Mouse (Mus musculus) limb, embryonic 11.5 days (tissue): ENCODE measurements around the gene Gpr108. TPM values are rescaled to one million over a fixed set of nuclear protein-coding genes. Genes with fewer than 3 reads are reported as not detected.

Source experiments
- ATAC-seq: fragments of 200-750 bp; cut with Nextera tagmentation; 2 replicates; pipeline ENCODE4 v1.8.0; 2017; ENCODE audit warnings: low read depth; ENCODE audit not compliant: insufficient number of reproducible peaks, low FRiP score, low TSS enrichment
- DNase-seq: peaks from one replicate; pipeline ENCODE4 v3.0.0-alpha.2; 2015; ENCODE audit warnings: low spot score
- H3K27ac ChIP-seq: fragments of 300-500 bp; sonication (generic); replicated peaks from 2 replicates; pipeline ENCODE4 v1.5.1; 2014; ENCODE audit warnings: low read depth, mild to moderate bottlenecking, low read length
- H3K27me3 ChIP-seq: fragments of 300-500 bp; sonication (generic); 2 replicates; pipeline ENCODE4 v1.6.1; 2014; ENCODE audit warnings: mild to moderate bottlenecking, low read length, mixed read lengths; ENCODE audit not compliant: control insufficient read depth, insufficient read depth
- H3K36me3 ChIP-seq: fragments of 300-500 bp; sonication (generic); 2 replicates; pipeline ENCODE4 v1.6.1; 2014; ENCODE audit warnings: mild to moderate bottlenecking, low read length, moderate library complexity, mixed read lengths; ENCODE audit not compliant: control insufficient read depth, insufficient read depth
- H3K4me1 ChIP-seq: fragments of 300-500 bp; sonication (generic); 2 replicates; pipeline ENCODE4 v1.6.1; 2014; ENCODE audit warnings: low read length, mixed read lengths; ENCODE audit not compliant: control insufficient read depth, insufficient read depth
- H3K4me2 ChIP-seq: fragments of 300-500 bp; sonication (generic); 2 replicates; pipeline ENCODE4 v1.6.1; 2014; ENCODE audit warnings: low read depth, mild to moderate bottlenecking, moderate library complexity; ENCODE audit not compliant: severe bottlenecking
- H3K4me3 ChIP-seq: fragments of 300-500 bp; sonication (generic); 2 replicates; pipeline ENCODE4 v1.5.1; 2014; ENCODE audit warnings: low read depth, low read length
- H3K9ac ChIP-seq: fragments of 300-500 bp; sonication (generic); 2 replicates; pipeline ENCODE4 v1.6.1; 2014; ENCODE audit warnings: mild to moderate bottlenecking, low read length
- H3K9me3 ChIP-seq: fragments of 300-500 bp; sonication (generic); 2 replicates; pipeline ENCODE4 v1.6.1; 2016; ENCODE audit warnings: low read length; ENCODE audit not compliant: control insufficient read depth
- WGBS: fragments of 180-500 bp; shearing (Covaris S2); extraction: QIAGEN DNeasy Blood & Tissue Kit; methylation state at CpG from one replicate; pipeline ENCODE4 v1.1.7; 2014; 5-methylcytosine and 5-hydroxymethylcytosine counted together
- polyA plus RNA-seq: library from polyadenylated mRNA; unstranded; fragments of >200 nt; fragmentation: Nextera tagmentation; extraction: Ambion mirVana; gene quantifications from 2 replicates; pipeline ENCODE4 v1.2.1, GENCODE M21; 2014

Gene Gpr108
- polyA plus RNA-seq, 1 experiment from 2014 or later: 28.2 TPM

DNA sequence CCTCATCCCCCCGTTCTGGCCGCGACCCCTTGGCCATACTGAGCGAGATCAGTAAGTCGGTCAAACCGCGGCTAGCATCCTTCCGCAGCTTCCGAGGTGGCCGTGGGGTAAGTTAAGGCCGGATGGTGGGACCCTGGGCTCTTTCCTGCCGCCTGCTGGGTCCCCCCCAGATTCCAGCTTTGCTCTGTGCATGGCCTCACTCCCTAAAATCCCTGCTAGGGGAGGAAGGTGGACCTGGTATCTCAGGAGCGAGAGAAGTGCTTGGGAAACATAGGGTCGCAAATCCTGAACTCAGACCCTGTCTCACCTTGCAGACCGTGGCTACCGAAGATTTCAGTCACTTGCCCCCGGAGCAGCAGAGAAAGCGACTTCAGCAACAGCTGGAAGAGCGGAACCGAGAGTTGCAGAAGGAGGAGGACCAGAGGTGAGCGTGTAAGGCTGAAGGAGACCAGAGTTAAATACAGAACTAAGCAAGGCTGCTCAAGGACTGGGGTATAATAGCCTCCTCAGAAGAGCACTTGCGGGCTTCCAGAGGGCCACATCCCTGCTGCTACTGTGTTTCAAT, 8.8 kb upstream of the Gpr108 start:
- H3K4me3 ChIP-seq: no peak overlapping the region
- H3K9ac ChIP-seq: no peak overlapping the region
- peaks cover 5% of the 10 kb centered on the region; the same call in 1 of the 2 replicates for H3K36me3 ChIP-seq
- no peak overlapping the region for H3K27ac ChIP-seq
- no peaks in the 10 kb centered on the region for H3K9me3 ChIP-seq
- DNase-seq: no peak
- 96% methylated on average over 22 of the region's 22 CpGs for WGBS
- H3K4me1 ChIP-seq: no peaks in the 10 kb centered on the region
- no peak for ATAC-seq
- H3K27me3 ChIP-seq: no peaks in the 10 kb centered on the region
- H3K4me2 ChIP-seq: no peak overlapping the region

DNA sequence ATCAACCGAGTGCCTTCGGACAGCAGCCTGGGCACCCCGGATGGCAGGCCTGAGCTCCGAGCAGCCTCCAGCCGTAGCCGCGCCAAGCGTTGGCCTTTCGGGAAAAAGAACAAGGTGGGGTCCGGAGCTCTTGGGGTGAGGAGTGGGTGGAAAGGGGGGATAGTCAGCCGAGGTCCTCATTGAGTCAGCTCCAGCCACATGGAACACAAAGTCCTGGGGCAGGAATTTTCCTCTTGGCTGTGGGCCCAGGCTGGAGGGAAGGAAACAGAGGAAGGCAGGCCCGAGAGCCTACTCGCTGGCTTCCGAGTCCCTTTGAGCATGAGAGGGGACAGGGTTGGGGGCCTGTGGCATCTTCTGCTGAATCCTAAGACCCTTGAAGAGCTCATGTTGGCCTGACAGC, 7.1 kb upstream of the Gpr108 start:
- Histone ChIP-seq H3K27ac (no peak overlapping the region), H3K4me2 (no peak overlapping the region), H3K4me3 (no peak overlapping the region), H3K9ac (no peak overlapping the region), H3K36me3 (peaks cover 2% of the 10 kb centered on the region; the same call in 1 of the 2 replicates), H3K9me3 (no peaks in the 10 kb centered on the region), H3K27me3 (no peaks in the 10 kb centered on the region), H3K4me1 (0 out of 2 replicates have a peak, but pooled peaks cover 6% of the 10 kb centered on the region)
- no peak for ATAC-seq
- WGBS: 94% methylated on average over 14 of the region's 14 CpGs
- no peak for DNase-seq

DNA sequence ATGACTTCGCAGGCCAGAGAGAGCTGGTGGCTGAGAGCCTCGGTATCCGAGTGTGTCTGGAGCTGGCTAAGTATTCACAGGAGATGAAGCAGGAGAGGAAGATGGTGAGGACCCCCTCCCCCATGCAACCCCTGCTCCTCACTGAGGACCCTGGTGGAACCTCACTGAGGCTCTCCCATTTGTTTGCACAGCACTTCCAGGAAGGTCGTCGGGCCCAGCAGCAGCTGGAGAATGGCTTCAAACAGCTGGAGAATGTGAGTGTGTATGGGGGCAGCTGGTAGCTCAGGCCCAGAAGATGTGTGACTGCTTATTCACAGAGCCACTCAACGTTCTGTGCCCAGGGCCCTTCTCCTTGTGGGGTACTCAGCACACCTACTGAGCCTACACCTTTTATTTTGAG, 5.1 kb upstream of the Gpr108 start:
- Histone ChIP-seq H3K9ac (no peak overlapping the region), H3K36me3 (0 out of 2 replicates have a peak, but pooled peaks cover 2% of the 10 kb centered on the region), H3K27ac (no peak overlapping the region), H3K4me1 (0 out of 2 replicates have a peak, but pooled peaks cover 7% of the 10 kb centered on the region), H3K4me2 (no peak overlapping the region), H3K27me3 (no peaks in the 10 kb centered on the region), H3K9me3 (no peaks in the 10 kb centered on the region), H3K4me3 (no peak overlapping the region)
- ATAC-seq (no peak), DNase-seq (no peak)
- 75% methylated on average over 6 of the region's 6 CpGs for WGBS

DNA sequence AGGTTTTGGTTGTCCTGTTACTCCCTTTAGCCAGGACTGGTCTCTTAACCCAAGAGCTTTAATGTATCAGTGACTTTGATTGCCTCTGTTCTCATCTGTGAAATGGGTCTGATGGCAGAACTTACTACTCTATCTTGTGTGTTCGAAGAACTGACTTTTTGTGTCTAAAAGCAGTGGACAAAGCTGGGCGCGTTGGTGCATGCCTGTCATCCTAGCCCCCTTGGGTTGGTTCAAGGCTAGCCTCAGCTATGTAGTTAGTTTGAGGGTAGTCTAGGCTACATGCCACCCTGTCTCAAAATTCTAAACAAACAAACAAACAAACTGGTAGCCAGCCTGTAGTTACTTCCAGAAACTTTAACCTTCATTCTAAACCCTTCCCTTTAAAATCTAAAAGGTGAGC, 3.2 kb upstream of the Gpr108 start:
- Histone ChIP-seq H3K9me3 (no peaks in the 10 kb centered on the region), H3K27ac (no peak overlapping the region), H3K4me1 (0 out of 2 replicates have a peak, but pooled peaks cover 10% of the 10 kb centered on the region), H3K9ac (no peak overlapping the region), H3K27me3 (no peaks in the 10 kb centered on the region), H3K4me3 (no peak overlapping the region), H3K36me3 (0 out of 2 replicates have a peak, but pooled peaks cover 2% of the 10 kb centered on the region), H3K4me2 (no peak overlapping the region)
- 93% methylated on average over 3 of the region's 3 CpGs for WGBS
- DNase-seq (no peak), ATAC-seq (no peak)

DNA sequence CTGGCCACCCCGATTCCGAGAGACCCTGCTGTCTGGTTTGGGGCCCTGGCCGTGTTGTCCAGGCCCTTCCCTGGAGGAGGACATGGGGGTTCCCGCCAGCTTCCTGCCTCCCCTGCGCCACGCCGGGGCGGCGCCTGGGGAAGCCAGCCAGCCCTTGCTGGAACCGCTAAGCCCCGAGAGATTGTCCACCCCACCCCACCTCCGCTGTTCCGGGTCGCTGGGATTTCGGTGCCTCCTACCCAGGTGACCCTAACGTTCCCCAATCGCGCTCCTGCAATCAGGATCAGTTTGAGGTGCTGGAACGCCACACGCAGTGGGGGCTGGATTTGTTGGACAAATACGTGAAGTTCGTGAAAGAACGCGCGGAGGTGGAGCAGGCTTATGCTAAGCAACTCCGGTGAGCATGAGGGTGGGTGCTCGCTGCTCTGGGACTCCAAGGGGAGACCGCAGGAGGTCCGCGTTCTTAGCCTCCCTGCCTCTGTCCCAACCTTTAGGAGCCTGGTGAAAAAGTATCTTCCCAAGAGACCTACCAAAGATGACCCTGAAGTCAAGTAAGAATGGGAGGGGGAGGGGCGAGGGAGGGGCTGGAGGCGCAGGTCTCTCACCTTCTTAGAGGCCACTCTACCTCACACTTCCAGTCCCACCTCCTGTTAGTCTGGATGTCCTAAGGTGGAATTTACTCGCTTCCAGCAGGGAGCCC, 2.4 kb upstream of the Gpr108 start:
- 0 out of 2 replicates have a peak overlapping the region, but pooled peaks have one; percentile 1 for H3K27ac ChIP-seq

DNA sequence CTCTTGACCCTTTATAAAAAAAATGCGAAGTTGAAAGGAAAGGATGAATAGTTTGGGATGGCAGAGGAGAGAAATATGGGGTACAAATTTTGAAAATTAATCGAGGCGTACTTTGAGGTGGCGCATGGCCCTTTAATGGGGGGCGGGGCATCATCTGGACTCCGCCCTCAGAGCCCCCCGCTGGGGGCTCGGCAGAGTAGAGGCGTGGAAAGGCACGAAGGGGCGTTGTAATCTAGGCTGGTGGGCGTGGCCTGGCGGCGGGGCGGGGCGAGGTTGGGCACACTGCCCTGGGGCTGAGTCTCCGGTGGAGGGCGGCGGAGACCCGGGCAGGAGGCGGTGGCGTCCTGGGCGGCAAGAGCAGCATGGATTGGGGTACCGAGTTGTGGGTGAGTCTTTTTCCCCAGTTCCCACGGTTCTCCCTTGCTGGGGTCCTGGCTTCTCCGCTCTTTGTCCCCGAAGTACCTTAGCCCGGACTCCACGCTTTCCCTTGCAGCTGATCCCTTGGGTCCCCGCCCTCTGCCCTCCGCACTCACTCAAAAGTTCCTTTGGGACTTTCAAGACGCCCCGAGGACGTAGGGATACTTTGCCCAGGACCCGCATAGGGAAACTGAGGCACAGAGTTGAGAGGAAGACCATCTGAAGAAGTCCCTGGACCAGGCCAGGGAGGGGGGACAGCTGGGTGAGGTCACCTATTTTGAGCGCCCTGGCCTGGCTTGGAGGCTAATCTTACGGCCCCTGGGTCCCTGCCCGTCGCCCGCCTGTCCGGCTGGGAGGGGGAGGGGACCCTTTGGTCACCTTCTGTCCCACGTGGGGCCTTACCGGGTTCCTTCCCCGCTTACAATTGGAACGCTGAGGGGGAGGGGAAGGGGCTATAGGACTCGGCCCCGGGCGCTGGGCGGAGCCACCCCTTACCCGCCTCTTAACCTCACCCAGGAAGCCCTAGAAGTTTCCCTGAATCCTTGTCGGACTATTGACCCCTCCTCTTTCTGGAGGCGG, 1.2 kb upstream of the Gpr108 start, which contains the start of gene Trip10:
TSS of gene Trip10 (plus strand) at position 270 of the 996 bp plus-strand sequence.
- Histone ChIP-seq H3K4me1 (0 out of 2 replicates have a peak, but pooled peaks cover 10% of the 10 kb centered on the region), H3K27ac (peak within 1 kb of the TSS; percentile 82), H3K27me3 (no peaks in the 10 kb centered on the region), H3K4me3 (peak within 1 kb of the TSS; percentile 76), H3K9ac (peak within 1 kb of the TSS; percentile 71), H3K9me3 (no peaks in the 10 kb centered on the region), H3K4me2 (peak within 1 kb of the TSS; percentile 61), H3K36me3 (peaks cover 3% of the 10 kb centered on the region; the same call in 1 of the 2 replicates)
- ATAC-seq (peak; percentile 58), DNase-seq (peak; percentile 98)
- WGBS: under 1% methylated on average over 51 of the region's 52 CpGs

More for the DNA sequence above, 2.4 kb upstream of the Gpr108 start:
- Histone ChIP-seq H3K9me3 (no peaks in the 10 kb centered on the region), H3K4me1 (0 out of 2 replicates have a peak, but pooled peaks cover 10% of the 10 kb centered on the region), H3K4me3 (peak overlapping the region; percentile 76), H3K36me3 (0 out of 2 replicates have a peak, but pooled peaks cover 2% of the 10 kb centered on the region), H3K9ac (peak overlapping the region; percentile 71), H3K27me3 (no peaks in the 10 kb centered on the region), H3K4me2 (peak overlapping the region; percentile 61)
- DNase-seq: peak; percentile 49
- 2% methylated on average over 32 of the region's 33 CpGs for WGBS
- no peak for ATAC-seq

DNA sequence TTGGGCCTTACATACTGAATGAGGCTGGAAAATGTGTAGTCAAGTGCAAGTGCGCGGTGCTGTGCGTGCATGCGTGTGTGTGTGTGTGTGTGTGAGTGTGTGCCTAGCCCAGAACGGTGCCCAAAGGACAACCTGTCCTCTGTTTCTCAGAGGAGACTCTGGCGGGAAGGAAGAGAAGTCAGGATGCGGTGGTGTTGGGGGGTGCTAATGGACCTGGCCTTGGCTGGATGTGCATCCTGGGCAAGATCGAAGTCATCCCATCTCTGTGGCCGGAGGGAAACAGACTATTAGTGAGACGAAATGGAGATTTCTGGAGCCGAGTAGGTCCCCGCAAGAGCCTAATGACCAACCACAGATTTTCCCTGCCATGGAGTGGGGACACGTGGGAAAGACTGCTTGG, 525 bp upstream of the Gpr108 start:
- no peaks in the 10 kb centered on the region for H3K9me3 ChIP-seq
- peak overlapping the region; percentile 61 for H3K4me2 ChIP-seq
- 10% methylated on average over 13 of the region's 13 CpGs for WGBS
- H3K4me1 ChIP-seq: 0 out of 2 replicates have a peak, but pooled peaks cover 10% of the 10 kb centered on the region
- ATAC-seq (no peak), DNase-seq (peak; percentile 44)
- H3K27me3 ChIP-seq: no peaks in the 10 kb centered on the region
- peak overlapping the region; percentile 49 for H3K4me3 ChIP-seq
- H3K9ac ChIP-seq: 0 out of 2 replicates have a peak overlapping the region, but pooled peaks have one; percentile 19
- peak overlapping the region; percentile 82 for H3K27ac ChIP-seq
- peaks cover 3% of the 10 kb centered on the region; the same call in 1 of the 2 replicates for H3K36me3 ChIP-seq
